Mouse (Mus musculus) adrenal gland (tissue): ENCODE measurements at regions not wholly inside any gene's neighbourhood (a gene's known extent, or its start where the extent isn't known, plus 50 kb on each side); places are given as distances from the start of the nearest gene placed in this dataset.

Experiments used
- intact Hi-C: fragments of 180-260 bp; cut with DNase I; formaldehyde crosslinking; loops from one replicate; pipeline ENCODE4 v1.15.1; 2025

DNA sequence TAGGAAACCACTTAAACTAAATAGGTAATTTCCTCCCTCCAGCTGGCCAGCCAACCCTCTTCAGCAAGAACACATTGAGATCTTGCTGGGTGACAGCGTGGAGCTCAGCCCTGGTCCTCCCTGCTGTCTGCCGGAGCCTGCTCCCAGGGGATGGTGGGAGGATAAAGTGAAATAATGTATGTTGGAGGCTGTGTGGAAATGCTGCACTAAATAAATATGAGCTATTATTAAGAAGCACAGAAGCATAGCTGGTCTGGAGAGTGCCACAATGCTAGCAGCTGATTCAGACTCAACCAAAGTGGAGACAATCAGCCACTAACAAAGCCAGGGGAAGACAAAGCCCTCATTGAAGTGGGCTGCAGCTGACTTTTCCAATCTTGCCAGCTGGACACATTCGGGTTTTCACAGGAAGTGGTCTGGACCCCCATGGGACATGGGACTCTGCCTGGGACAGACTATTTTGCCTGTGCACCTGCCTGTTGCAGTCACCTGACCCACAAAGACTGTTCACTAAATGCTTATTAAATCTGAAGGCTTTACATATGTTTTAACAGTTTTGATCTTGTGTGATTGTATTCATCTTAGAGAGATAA lies 248.3 kb downstream of the Emp1 start:
- intact Hi-C loops, result no loop called here

DNA sequence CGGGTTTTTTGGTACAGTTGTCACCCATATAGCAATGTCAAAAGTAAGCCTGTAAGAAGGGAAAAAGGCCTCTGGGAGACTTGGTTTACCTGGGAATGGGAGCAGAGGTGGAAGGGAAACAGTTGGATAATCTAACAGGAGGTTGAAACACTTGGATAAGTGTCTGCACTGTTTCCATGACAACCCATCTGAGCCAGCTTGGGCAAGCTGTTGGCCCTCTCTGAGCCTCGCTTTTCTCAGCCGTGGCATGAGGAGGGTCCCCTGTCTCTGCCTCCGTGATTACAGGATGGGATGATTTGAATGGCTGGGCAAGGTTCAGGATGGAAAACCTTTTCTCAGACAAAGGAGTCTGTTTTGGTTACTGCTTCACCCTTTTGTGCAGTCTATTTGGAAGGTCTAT lies 265.6 kb downstream of the Emp1 start:
- intact Hi-C loops, result no loop called here

DNA sequence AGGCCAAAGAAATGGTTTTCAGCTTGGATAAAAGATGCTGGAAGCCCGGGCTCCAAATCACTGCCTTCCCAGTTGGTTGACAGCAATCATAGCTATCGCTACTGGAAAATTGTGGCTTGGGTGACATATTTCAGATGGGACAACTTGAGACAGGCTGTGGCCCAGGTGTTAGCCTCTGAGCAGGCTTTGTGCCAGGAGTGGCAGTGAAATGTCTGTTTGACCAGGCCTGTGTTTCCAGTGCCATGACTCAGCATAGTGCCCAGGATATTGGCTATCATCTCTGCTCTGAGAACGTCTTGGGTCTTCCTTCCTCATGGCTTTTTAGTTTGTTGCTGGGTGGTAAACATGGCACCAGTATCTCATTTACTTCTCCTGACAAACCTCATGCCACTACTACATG lies 266.9 kb downstream of the Emp1 start:
- intact Hi-C loops, result no loop called here

DNA sequence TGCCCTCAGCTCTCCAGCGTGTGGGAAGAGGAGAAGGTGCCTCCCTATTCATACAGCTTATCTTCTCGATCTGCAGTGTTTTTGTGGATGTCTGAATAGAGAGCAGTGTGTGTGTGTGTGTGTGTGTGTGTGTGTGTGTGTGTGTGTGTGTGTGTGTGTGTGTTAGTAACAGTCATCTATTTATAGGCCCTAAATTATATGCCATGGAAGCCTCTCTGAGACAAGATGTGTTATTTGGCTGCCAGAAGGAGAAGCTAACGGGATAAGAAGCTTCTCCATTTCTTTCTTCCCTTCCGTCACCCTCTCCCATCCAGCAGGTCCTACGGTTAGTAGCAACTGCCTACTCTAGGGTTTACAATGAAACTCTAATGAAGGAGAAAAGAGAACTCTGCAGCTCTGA lies 270.3 kb downstream of the Emp1 start:
- intact Hi-C loops, result no loop called here

DNA sequence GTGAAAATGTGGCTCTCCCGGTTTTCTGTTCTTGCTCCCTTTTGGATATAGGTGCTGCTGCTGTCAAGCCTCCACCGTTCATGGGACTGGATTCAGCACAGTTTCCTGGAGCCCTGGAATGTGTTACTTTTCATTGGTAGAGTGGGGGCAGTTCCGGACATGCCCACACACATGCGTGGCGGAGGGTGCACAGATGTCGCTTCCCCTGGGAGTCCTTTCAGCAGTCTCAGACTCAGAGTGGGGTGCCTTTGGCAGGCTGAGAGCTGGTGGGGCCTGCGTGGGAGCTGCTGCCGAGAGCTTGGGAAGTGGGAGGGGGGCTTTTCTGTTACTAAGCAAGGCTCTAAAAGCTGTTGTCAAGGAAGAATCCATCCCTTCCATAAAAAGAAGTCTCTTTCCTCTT lies 274.3 kb downstream of the Emp1 start:
- intact Hi-C loops, result no loop called here

DNA sequence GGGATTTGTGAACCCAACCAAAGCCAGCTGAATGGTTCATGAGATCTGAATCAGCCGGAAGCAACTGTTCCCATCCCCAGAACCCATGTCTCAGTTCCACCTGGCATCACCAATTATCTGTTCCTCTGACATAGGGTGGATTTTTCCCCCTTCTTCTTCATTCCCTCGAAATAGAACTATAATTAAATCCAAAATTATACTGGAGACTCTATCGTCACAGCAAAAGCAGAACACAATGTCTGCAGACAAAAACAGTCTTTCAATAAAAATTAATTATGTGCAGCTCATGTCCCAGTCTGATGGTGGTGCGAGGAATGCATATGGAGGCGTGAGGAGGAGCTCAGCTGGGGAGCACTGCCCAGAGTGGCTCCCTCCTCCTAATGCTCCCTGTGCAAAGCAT lies 280.4 kb downstream of the Emp1 start:
- intact Hi-C loops, result loop anchor here (10.0 kb wide), 1 partner anchor 198 kb away; no protein-coding TSS in a partner anchor

DNA sequence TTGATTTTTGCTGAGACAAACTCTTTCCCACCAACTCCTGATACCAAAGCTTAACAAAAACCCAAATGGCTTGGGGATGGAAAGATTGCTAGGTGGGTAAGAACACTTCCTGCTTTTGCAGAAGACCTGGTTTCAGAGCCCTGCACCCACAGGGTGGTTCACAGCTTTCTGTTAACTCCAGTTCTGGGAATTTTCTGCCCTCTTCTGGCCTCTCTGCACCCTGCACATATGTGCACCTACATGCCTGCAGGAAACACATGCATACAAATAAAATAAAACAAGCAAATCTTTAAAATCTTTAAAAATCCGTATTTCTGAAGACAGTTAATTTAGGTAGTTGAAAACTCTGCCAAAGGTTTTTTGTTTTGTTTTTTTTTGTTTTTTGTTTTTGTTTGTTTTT lies 283.8 kb downstream of the Emp1 start:
- intact Hi-C loops, result loop anchor here (10.0 kb wide), 1 partner anchor 201 kb away; no protein-coding TSS in a partner anchor

DNA sequence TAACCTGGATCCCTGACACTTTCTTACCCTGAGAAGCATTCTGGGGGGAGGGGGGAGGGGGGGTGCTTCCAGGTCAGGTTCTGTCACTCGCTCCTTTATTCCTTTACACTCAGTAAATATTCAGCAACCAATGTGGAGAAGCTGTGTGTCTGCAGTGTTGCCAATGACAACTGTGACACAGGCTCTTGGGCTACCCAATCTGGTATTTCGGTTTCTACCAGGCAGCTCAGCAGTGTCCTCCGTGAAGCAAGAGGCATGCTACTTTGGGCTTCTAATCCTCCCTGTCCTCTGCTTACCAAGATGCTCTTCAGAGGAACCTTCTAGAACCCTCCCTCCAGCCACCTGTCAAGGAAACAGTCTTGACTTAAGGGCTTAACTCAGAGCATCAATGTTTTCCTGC lies 290.7 kb downstream of the Emp1 start:
- intact Hi-C loops, result no loop called here

DNA sequence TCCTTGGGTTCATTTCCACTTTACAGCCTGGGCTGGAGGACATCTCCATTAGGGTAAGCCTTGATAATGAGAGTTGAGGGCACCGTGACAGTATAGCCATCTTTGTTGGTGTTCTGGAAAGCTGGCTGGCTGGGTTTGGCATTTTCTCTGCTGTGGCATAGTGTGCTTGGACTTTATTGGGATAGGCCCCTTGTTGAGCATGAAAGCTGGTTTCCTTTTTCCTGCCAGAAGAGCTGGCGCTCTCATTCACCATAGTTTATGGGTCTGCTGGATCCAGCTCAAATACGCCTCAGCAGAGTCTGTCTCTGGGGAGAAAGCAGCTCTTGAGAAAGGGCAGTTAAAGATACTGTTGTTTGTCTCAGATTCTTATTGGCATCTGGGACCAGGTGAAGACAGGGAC lies 300.0 kb downstream of the Emp1 start:
- intact Hi-C loops, result no loop called here

GRCm38 (mm10) chr6:135662801-135663537 lies 300.6 kb downstream of the Emp1 start:
- intact Hi-C loops, result no loop called here
